ENCODE assay signal across 8 mouse cellular contexts in genomic region chr11:100168765-100169762, GRCm38 (mm10). TPM values are rescaled to one million over a fixed set of nuclear protein-coding genes. Genes with fewer than 3 reads are reported as not detected.
DNase-seq lines count a peak whose midpoint lies in the region; ATAC-seq and TF ChIP-seq lines count a peak whose summit lies in the region.

No protein-coding gene starts in this region.

- intact Hi-C loops in gastrocnemius, postnatal 14 days (cut with DNase I; ENCODE audit: low total_unique reads) = no loop called here
- intact Hi-C loops in left cerebral cortex, postnatal 25 days (cut with DNase I) = loop anchor here (1.0 to 5.0 kb wide), 6 partner anchors 107 to 790 kb away; no protein-coding TSS in a partner anchor

- peak overlapping the region; percentile 57 for H3K4me2 ChIP-seq in intestine, postnatal 0 days (replicated peaks; ENCODE audit: low read depth)
- no peak overlapping the region for H3K4me2 ChIP-seq in midbrain, embryonic 13.5 days (replicated peaks)

- peak overlapping the region; percentile 60; the same call in 1 of the 2 replicates for H3K27ac ChIP-seq in intestine, postnatal 0 days (ENCODE audit: low read depth, low read length)
- no peak overlapping the region for H3K27ac ChIP-seq in midbrain, embryonic 13.5 days

- H3K9ac ChIP-seq in intestine, postnatal 0 days (ENCODE audit: low read depth, low read length) = no peak overlapping the region
- no peak overlapping the region for H3K9ac ChIP-seq in midbrain, embryonic 13.5 days (replicated peaks)

- WGBS in intestine, postnatal 0 days = 16% methylated on average over 14 of the region's 14 CpGs
- 35% methylated on average over 14 of the region's 14 CpGs for WGBS in midbrain, embryonic 13.5 days

- peak; percentile 92 for TF ChIP-seq CTCF in intestine, postnatal 0 days (IDR thresholded peaks at IDR 0.05; ENCODE audit: low read depth)

- no peak for ATAC-seq in CD4-positive, CD25-positive, alpha-beta regulatory T cell, adult 4 months
- ATAC-seq in intestine, postnatal 0 days = peak; percentile 64
- ATAC-seq in midbrain, embryonic 13.5 days = peak; percentile 60

- no peaks in the 10 kb centered on the region for H3K36me3 ChIP-seq in intestine, postnatal 0 days (ENCODE audit: control insufficient read depth, insufficient read depth)
- H3K36me3 ChIP-seq in midbrain, embryonic 13.5 days = no peaks in the 10 kb centered on the region

- no peaks in the 10 kb centered on the region for H3K27me3 ChIP-seq in intestine, postnatal 0 days (replicated peaks; ENCODE audit: control insufficient read depth, insufficient read depth, low read length)
- H3K27me3 ChIP-seq in midbrain, embryonic 13.5 days = no peaks in the 10 kb centered on the region

- DNase-seq in CD4-positive, CD25-positive, alpha-beta regulatory T cell, adult 2 months (ENCODE audit: low read depth, low spot score) = peak; percentile 63
- peak; percentile 85 to 92 for DNase-seq in cerebellum, postnatal 14 days
- peak; percentile 67 for DNase-seq in gastrocnemius, postnatal 14 days
- peak; percentile 74 to 81 for DNase-seq in left cerebral cortex, postnatal 25 days (ENCODE audit: low spot score in 2 of 2)
- DNase-seq in spleen, postnatal 10 days (ENCODE audit: low spot score in 2 of 2) = peak; percentile 31 to 67

- H3K4me1 ChIP-seq in intestine, postnatal 0 days (replicated peaks; ENCODE audit: control insufficient read depth, insufficient read depth, low read length) = peaks cover 8% of the 10 kb centered on the region; the same call in 1 of the 2 replicates
- no peaks in the 10 kb centered on the region; the same call in 1 of the 2 replicates for H3K4me1 ChIP-seq in midbrain, embryonic 13.5 days (replicated peaks)

- H3K9me3 ChIP-seq in intestine, postnatal 0 days (ENCODE audit: control insufficient read depth) = no peaks in the 10 kb centered on the region
- H3K9me3 ChIP-seq in midbrain, embryonic 13.5 days = no peaks in the 10 kb centered on the region

- 0 out of 2 replicates have a peak overlapping the region, but pooled peaks have one; percentile 2 for H3K4me3 ChIP-seq in intestine, postnatal 0 days (ENCODE audit: low read depth, low read length)
- H3K4me3 ChIP-seq in midbrain, embryonic 13.5 days (replicated peaks) = no peak overlapping the region

RNA-seq across cellular contexts. Expression of gene Krt19, which starts 20.6 kb away (rescaled TPM):
- polyA plus RNA-seq in CD4-positive, CD25-positive, alpha-beta regulatory T cell, adult 4 months (2017; shearing (Covaris generic)) = not detected
- total RNA-seq in gastrocnemius, postnatal 14 days (2021) = under 1 TPM; 0.38 to 0.51 TPM
- 491 and 533 TPM in 2 replicates for polyA plus RNA-seq in intestine, postnatal 0 days (2015; fragmentation: Nextera tagmentation; extraction: Ambion mirVana)
- total RNA-seq in left cerebral cortex, postnatal 25 days (2021) = not detected
- polyA plus RNA-seq in midbrain, embryonic 13.5 days (2015; fragmentation: Nextera tagmentation; extraction: Ambion mirVana) = 0.86 and 1.4 TPM in 2 replicates

RNA-seq across cellular contexts. Expression of gene Krt9, which starts 24.0 kb away (rescaled TPM):
- polyA plus RNA-seq in CD4-positive, CD25-positive, alpha-beta regulatory T cell, adult 4 months (2017; shearing (Covaris generic)) = not detected
- total RNA-seq in gastrocnemius, postnatal 14 days (2021) = not detected
- polyA plus RNA-seq in intestine, postnatal 0 days (2015; fragmentation: Nextera tagmentation; extraction: Ambion mirVana) = not detected in 2 replicates
- total RNA-seq in left cerebral cortex, postnatal 25 days (2021) = 1 to 10 TPM; 3.7 to 4.3 TPM
- polyA plus RNA-seq in midbrain, embryonic 13.5 days (2015; fragmentation: Nextera tagmentation; extraction: Ambion mirVana) = not detected in 2 replicates

RNA-seq across cellular contexts. Expression of gene Krt15, which starts 33.3 kb away (rescaled TPM):
- not detected for polyA plus RNA-seq in CD4-positive, CD25-positive, alpha-beta regulatory T cell, adult 4 months (2017; shearing (Covaris generic))
- total RNA-seq in gastrocnemius, postnatal 14 days (2021) = not detected
- polyA plus RNA-seq in intestine, postnatal 0 days (2015; fragmentation: Nextera tagmentation; extraction: Ambion mirVana) = 1.2 and 1.5 TPM in 2 replicates
- not detected for total RNA-seq in left cerebral cortex, postnatal 25 days (2021)
- polyA plus RNA-seq in midbrain, embryonic 13.5 days (2015; fragmentation: Nextera tagmentation; extraction: Ambion mirVana) = 0.41 and 0.98 TPM in 2 replicates

RNA-seq across cellular contexts. Expression of gene Krt14, which starts 38.3 kb away (rescaled TPM):
- not detected for polyA plus RNA-seq in CD4-positive, CD25-positive, alpha-beta regulatory T cell, adult 4 months (2017; shearing (Covaris generic))
- not detected for total RNA-seq in gastrocnemius, postnatal 14 days (2021)
- polyA plus RNA-seq in intestine, postnatal 0 days (2015; fragmentation: Nextera tagmentation; extraction: Ambion mirVana) = 8.9 and 10.0 TPM in 2 replicates
- total RNA-seq in left cerebral cortex, postnatal 25 days (2021) = not detected
- 0.15 and 0.22 TPM in 2 replicates for polyA plus RNA-seq in midbrain, embryonic 13.5 days (2015; fragmentation: Nextera tagmentation; extraction: Ambion mirVana)

RNA-seq across cellular contexts. Expression of gene Krt13, which starts 47.7 kb away (rescaled TPM):
- not detected for polyA plus RNA-seq in CD4-positive, CD25-positive, alpha-beta regulatory T cell, adult 4 months (2017; shearing (Covaris generic))
- total RNA-seq in gastrocnemius, postnatal 14 days (2021) = not detected
- polyA plus RNA-seq in intestine, postnatal 0 days (2015; fragmentation: Nextera tagmentation; extraction: Ambion mirVana) = not detected in 2 replicates
- total RNA-seq in left cerebral cortex, postnatal 25 days (2021) = not detected
- polyA plus RNA-seq in midbrain, embryonic 13.5 days (2015; fragmentation: Nextera tagmentation; extraction: Ambion mirVana) = 0.22 TPM in 1 of 2 replicates, not detected in the other

Comparison
In these comparisons a context has a peak if more than half of its experiments do, and no peak if none do; other contexts are left out.
1. RNA of gene Krt19, which starts 20.6 kb away (polyA plus RNA-seq): 491 to 533 TPM in intestine, postnatal 0 days; 0.86 to 1.4 TPM in midbrain, embryonic 13.5 days and not detected in CD4-positive, CD25-positive, alpha-beta regulatory T cell, adult 4 months; every median in the first group is over 100 times any median in the second.
2. Peak in every context shown above with its lines, with median percentiles within 50 percentile points of each other: DNase-seq.